Mouse (Mus musculus): ENCODE results near the gene Lsm4.

- no peak for TF ChIP-seq CTCF (IDR thresholded peaks at IDR 0.05; ENCODE audit: low read depth)
- TF ChIP-seq EP300 (IDR thresholded peaks at IDR 0.05; ENCODE audit: low read depth): no peak
Measured at GRCm38 (mm10) chr8:70638752-70639151, 34.3 kb upstream of the Lsm4 start.
